Mouse (Mus musculus): ENCODE results near the gene Lag3. TPM values are rescaled to one million over a fixed set of nuclear protein-coding genes. Genes with fewer than 3 reads are reported as not detected.

The Lag3 gene
- total and polyA plus RNA-seq, 3 experiments: 0.32 to 0.47 (median 0.34) TPM

- no peak overlapping the region for H3K4me3 ChIP-seq
- no peaks in the 10 kb centered on the region for H3K36me3 ChIP-seq (ENCODE audit: control insufficient read depth, insufficient read depth, low read length)
- 93% methylated on average over 8 of the region's 8 CpGs for WGBS
- TF ChIP-seq EP300 (IDR thresholded peaks at IDR 0.05; ENCODE audit: insufficient read depth, low read depth, low read length) (no peak), POLR2A (IDR thresholded peaks at IDR 0.05; ENCODE audit: insufficient read depth, low read depth, low read length) (no peak), CTCF (IDR thresholded peaks at IDR 0.05) (no peak)
- no peak overlapping the region for H3K27ac ChIP-seq
- intact Hi-C loops (cut with DNase I): no loop called here
- DNase-seq: no peak
- no peaks in the 10 kb centered on the region for H3K27me3 ChIP-seq (ENCODE audit: control insufficient read depth, insufficient read depth, low read length)
- no peak overlapping the region for H3K9ac ChIP-seq (ENCODE audit: low read depth, low read length)
- no peaks in the 10 kb centered on the region for H3K79me2 ChIP-seq (replicated peaks; ENCODE audit: control insufficient read depth, insufficient read depth, low read length)
- H3K4me1 ChIP-seq (ENCODE audit: control insufficient read depth, insufficient read depth, low read length): peaks cover 3% of the 10 kb centered on the region; the same call in 1 of the 2 replicates
These were observed 25.5 kb downstream of the Lag3 start for GRCm38 (mm10) chr6:124885956-124886381.

- DNase-seq: peak; percentile 48 to 59
- H3K36me3 ChIP-seq (ENCODE audit: control insufficient read depth, insufficient read depth, low read length): no peaks in the 10 kb centered on the region
- intact Hi-C loops (cut with DNase I): no loop called here
- WGBS: 32% methylated on average over 10 of the region's 10 CpGs
- H3K79me2 ChIP-seq (replicated peaks; ENCODE audit: control insufficient read depth, insufficient read depth, low read length): no peaks in the 10 kb centered on the region
- H3K4me1 ChIP-seq (ENCODE audit: control insufficient read depth, insufficient read depth, low read length): peaks cover 3% of the 10 kb centered on the region; the same call in 1 of the 2 replicates
- H3K27me3 ChIP-seq (ENCODE audit: control insufficient read depth, insufficient read depth, low read length): no peaks in the 10 kb centered on the region
- H3K9ac ChIP-seq (ENCODE audit: low read depth, low read length): no peak overlapping the region
- H3K4me3 ChIP-seq: no peak overlapping the region
- H3K27ac ChIP-seq: peak overlapping the region; percentile 32
- TF ChIP-seq POLR2A (IDR thresholded peaks at IDR 0.05; ENCODE audit: insufficient read depth, low read depth, low read length): no peak
- no peak for TF ChIP-seq CTCF (IDR thresholded peaks at IDR 0.05)
- no peak for TF ChIP-seq EP300 (IDR thresholded peaks at IDR 0.05; ENCODE audit: insufficient read depth, low read depth, low read length)
These were observed 26.6 kb downstream of the Lag3 start for GRCm38 (mm10) chr6:124884714-124885500.

- no peaks in the 10 kb centered on the region for H3K79me2 ChIP-seq (replicated peaks; ENCODE audit: control insufficient read depth, insufficient read depth, low read length)
- H3K9ac ChIP-seq (ENCODE audit: low read depth, low read length): no peak overlapping the region
- 88% methylated on average over 10 of the region's 10 CpGs for WGBS
- intact Hi-C loops (cut with DNase I): no loop called here
- TF ChIP-seq POLR2A (IDR thresholded peaks at IDR 0.05; ENCODE audit: insufficient read depth, low read depth, low read length) (no peak), EP300 (IDR thresholded peaks at IDR 0.05; ENCODE audit: insufficient read depth, low read depth, low read length) (no peak), CTCF (IDR thresholded peaks at IDR 0.05) (no peak)
- no peak for DNase-seq
- peaks cover 3% of the 10 kb centered on the region; the same call in 1 of the 2 replicates for H3K4me1 ChIP-seq (ENCODE audit: control insufficient read depth, insufficient read depth, low read length)
- H3K27me3 ChIP-seq (ENCODE audit: control insufficient read depth, insufficient read depth, low read length): no peaks in the 10 kb centered on the region
- H3K27ac ChIP-seq: no peak overlapping the region
- no peaks in the 10 kb centered on the region for H3K36me3 ChIP-seq (ENCODE audit: control insufficient read depth, insufficient read depth, low read length)
- H3K4me3 ChIP-seq: no peak overlapping the region
These were observed 28.2 kb downstream of the Lag3 start for GRCm38 (mm10) chr6:124883351-124883750.

GRCm38 (mm10) chr6:124881821-124882220 lies 29.7 kb downstream of the Lag3 start:
- no peak overlapping the region for H3K4me3 ChIP-seq
- no peak for DNase-seq
- no peaks in the 10 kb centered on the region for H3K36me3 ChIP-seq (ENCODE audit: control insufficient read depth, insufficient read depth, low read length)
- peaks cover 3% of the 10 kb centered on the region; the same call in 1 of the 2 replicates for H3K4me1 ChIP-seq (ENCODE audit: control insufficient read depth, insufficient read depth, low read length)
- TF ChIP-seq POLR2A (IDR thresholded peaks at IDR 0.05; ENCODE audit: insufficient read depth, low read depth, low read length): no peak
- TF ChIP-seq EP300 (IDR thresholded peaks at IDR 0.05; ENCODE audit: insufficient read depth, low read depth, low read length): no peak
- TF ChIP-seq CTCF (IDR thresholded peaks at IDR 0.05): no peak
- no peak overlapping the region for H3K27ac ChIP-seq
- intact Hi-C loops (cut with DNase I): no loop called here
- no peaks in the 10 kb centered on the region for H3K79me2 ChIP-seq (replicated peaks; ENCODE audit: control insufficient read depth, insufficient read depth, low read length)
- 93% methylated on average over 9 of the region's 9 CpGs for WGBS
- no peak overlapping the region for H3K9ac ChIP-seq (ENCODE audit: low read depth, low read length)
- no peaks in the 10 kb centered on the region for H3K27me3 ChIP-seq (ENCODE audit: control insufficient read depth, insufficient read depth, low read length)

DNA sequence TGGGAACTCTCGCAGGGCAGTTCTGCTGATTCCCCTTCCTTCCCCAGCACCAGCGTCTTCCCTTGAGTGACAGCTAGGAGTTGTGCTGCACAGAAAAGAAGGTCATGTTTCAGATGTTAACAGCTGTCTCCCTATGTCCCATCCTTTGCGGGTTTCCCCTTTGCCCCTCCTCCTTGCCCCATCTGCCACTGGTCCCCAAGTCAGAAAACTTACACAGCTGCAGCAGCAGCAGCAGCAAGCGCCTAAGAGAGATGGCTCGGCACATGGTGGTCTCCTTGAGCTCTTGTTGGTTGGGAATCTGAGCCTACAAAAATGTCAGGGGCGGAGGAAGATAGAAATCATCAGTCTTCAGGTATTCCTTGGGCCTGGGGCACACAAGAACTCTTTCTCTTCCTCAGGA lies 32.1 kb downstream of the Lag3 start:
- no peak overlapping the region for H3K4me3 ChIP-seq
- 64% methylated on average over 6 of the region's 6 CpGs for WGBS
- H3K36me3 ChIP-seq (ENCODE audit: control insufficient read depth, insufficient read depth, low read length): no peaks in the 10 kb centered on the region
- H3K27me3 ChIP-seq (ENCODE audit: control insufficient read depth, insufficient read depth, low read length): no peaks in the 10 kb centered on the region
- no peak overlapping the region for H3K9ac ChIP-seq (ENCODE audit: low read depth, low read length)
- no peaks in the 10 kb centered on the region for H3K79me2 ChIP-seq (replicated peaks; ENCODE audit: control insufficient read depth, insufficient read depth, low read length)
- H3K27ac ChIP-seq: no peak overlapping the region
- TF ChIP-seq POLR2A (IDR thresholded peaks at IDR 0.05; ENCODE audit: insufficient read depth, low read depth, low read length) (no peak), EP300 (IDR thresholded peaks at IDR 0.05; ENCODE audit: insufficient read depth, low read depth, low read length) (no peak), CTCF (IDR thresholded peaks at IDR 0.05) (no peak)
- H3K4me1 ChIP-seq (ENCODE audit: control insufficient read depth, insufficient read depth, low read length): no peaks in the 10 kb centered on the region
- intact Hi-C loops (cut with DNase I): no loop called here
- DNase-seq: no peak

DNA sequence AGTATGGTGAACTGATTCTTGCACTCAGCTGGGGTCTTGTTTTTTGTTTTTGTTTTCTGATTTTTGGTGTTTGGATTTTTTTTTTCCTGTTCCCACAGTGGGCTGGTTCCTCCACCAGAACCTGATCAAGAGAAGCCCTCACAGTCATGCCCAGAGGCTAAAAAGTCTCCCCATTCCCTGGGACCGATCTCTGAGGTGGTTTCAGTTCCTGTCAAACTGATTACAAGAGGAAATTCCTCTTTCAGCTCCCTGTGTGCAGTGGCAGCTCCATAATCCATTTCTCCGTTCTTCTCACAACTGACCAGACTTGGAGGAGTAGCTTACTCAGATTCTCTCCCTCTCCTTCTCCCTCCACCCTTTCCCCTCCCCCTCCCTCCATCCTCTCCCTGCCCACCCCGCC lies 37.2 kb downstream of the Lag3 start:
- TF ChIP-seq EP300 (IDR thresholded peaks at IDR 0.05; ENCODE audit: insufficient read depth, low read depth, low read length) (no peak), POLR2A (IDR thresholded peaks at IDR 0.05; ENCODE audit: insufficient read depth, low read depth, low read length) (no peak), CTCF (IDR thresholded peaks at IDR 0.05) (no peak)
- H3K4me3 ChIP-seq: no peak overlapping the region
- no peaks in the 10 kb centered on the region for H3K27me3 ChIP-seq (ENCODE audit: control insufficient read depth, insufficient read depth, low read length)
- H3K9ac ChIP-seq (ENCODE audit: low read depth, low read length): no peak overlapping the region
- no peaks in the 10 kb centered on the region for H3K79me2 ChIP-seq (replicated peaks; ENCODE audit: control insufficient read depth, insufficient read depth, low read length)
- intact Hi-C loops (cut with DNase I): no loop called here
- no peaks in the 10 kb centered on the region for H3K36me3 ChIP-seq (ENCODE audit: control insufficient read depth, insufficient read depth, low read length)
- no peak overlapping the region for H3K27ac ChIP-seq
- no peaks in the 10 kb centered on the region for H3K4me1 ChIP-seq (ENCODE audit: control insufficient read depth, insufficient read depth, low read length)
- no peak for DNase-seq
- 25% methylated on average over 2 of the region's 3 CpGs for WGBS
